Mouse (Mus musculus) T-cell, adult 66 days (primary cell): Measurements from ENCODE around the gene Mrap. TPM values are rescaled to one million over a fixed set of nuclear protein-coding genes. Genes with fewer than 3 reads are reported as not detected.

Experiments used
- total RNA-seq, 2 experiments: library from RNA; stranded (reverse); gene quantifications; 3 replicates in 1 of 2; 4 replicates in 1 of 2; pipeline ENCODE4 v1.2.4; 2023

Gene Mrap
- not detected for total RNA-seq

GRCm38 (mm10) chr16:90738092-90738956 is at the start of gene Mrap:
Mrap (plus strand) TSS chr16:90738207.

DNA sequence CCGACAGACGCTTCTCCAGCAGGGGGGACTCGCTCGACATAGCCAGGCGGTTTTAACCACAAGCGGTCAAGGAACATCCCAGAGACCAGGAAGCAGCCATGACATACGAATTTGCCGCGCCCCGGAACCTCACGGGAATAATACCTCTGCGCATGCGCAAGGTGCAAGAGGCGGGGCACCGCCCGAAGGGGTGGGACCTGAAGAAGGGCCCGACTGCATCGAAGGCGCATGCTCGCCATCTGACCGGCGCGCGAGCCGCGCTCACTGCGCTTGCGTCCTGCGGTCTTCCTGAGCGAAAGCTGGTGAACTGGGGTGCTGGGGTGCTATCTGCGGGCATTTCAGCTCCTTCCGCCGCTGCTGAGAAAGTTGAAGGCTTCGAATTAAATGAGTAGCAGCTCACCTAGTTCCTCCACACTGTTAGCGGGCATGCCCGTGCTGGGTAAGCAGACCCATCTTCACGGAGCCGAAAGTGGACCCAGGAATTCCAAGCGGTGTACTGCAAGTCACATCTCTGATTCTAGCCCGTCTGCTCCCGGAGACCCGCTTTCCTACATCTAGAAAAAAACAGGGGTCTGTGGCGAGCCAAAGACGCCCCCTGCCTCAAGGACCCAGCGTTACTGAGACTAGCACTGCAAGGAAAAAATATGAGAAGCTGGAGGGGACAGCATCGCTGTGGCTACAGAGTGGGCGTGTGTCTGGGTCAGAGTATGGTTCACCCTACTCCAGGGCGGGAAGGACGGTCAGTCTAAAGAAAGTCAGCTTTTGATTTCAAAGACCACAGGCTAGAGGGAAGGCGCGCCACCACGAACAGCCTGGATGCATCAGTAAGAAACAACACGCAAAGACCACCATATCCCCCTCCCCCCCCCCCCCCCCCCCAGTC is 10.5 kb upstream of the Mrap start, which contains the start of gene Mis18a:
Gene Mis18a (minus strand): TSS at position 172 of the 883 bp plus-strand sequence.

Other genes with a start within 250 kb of the Mrap start
- 10 to 100 TPM; 29.0 to 30.7 TPM for gene Mis18a, start 10.8 kb upstream of the Mrap start, total RNA-seq
- gene Urb1, start 72.2 kb downstream of the Mrap start, total RNA-seq: 10 to 100 TPM; 35.4 to 36.6 TPM
- not detected for gene Eva1c, start 88.5 kb downstream of the Mrap start, total RNA-seq
- 10 to 100 TPM; 14.1 to 20.4 TPM for gene Cfap298, start 196.9 kb downstream of the Mrap start, total RNA-seq